In genomic region chr4:83512644-83513043, GRCm38 (mm10) we compare ENCODE assay signal across 14 mouse cellular contexts.
"Had no signal": no experiment of that assay in that cellular context is flagged by ENCODE, and none has a peak within 500 bp of the region (broad histone marks: within the 10 kb centered on the region; RNA-seq: fewer than 3 reads in every experiment).

No protein-coding gene starts in this region.

- ATAC-seq: midbrain, embryonic 15.5 days had no signal

- H3K9ac ChIP-seq: limb, embryonic 13.5 days; liver, embryonic 14.5 days; midbrain, embryonic 15.5 days; neural tube, embryonic 13.5 days had no signal

- H3K36me3 ChIP-seq: limb, embryonic 13.5 days; midbrain, embryonic 15.5 days; neural tube, embryonic 13.5 days had no signal

- H3K4me3 ChIP-seq: limb, embryonic 13.5 days; midbrain, embryonic 15.5 days; neural tube, embryonic 13.5 days had no signal

- H3K4me2 ChIP-seq: limb, embryonic 13.5 days; midbrain, embryonic 11.5 days; midbrain, embryonic 15.5 days; neural tube, embryonic 13.5 days had no signal

- DNase-seq: kidney, adult 9 months; kidney, postnatal 36 days; left cerebral cortex, postnatal 4 days; lung, adult 18-20 months; retina, postnatal 1 day; right cerebral cortex, postnatal 14 days; thymus, adult 18-20 months; thymus, postnatal 36 days had no signal

- H3K4me1 ChIP-seq: limb, embryonic 13.5 days; midbrain, embryonic 15.5 days; neural tube, embryonic 13.5 days had no signal

- H3K9me3 ChIP-seq: limb, embryonic 13.5 days; midbrain, embryonic 15.5 days; neural tube, embryonic 13.5 days had no signal

- H3K27ac ChIP-seq: kidney, postnatal 0 days; limb, embryonic 13.5 days; liver, embryonic 14.5 days; midbrain, embryonic 15.5 days; neural tube, embryonic 13.5 days had no signal

- H3K27me3 ChIP-seq: limb, embryonic 13.5 days; midbrain, embryonic 15.5 days; neural tube, embryonic 13.5 days had no signal
